Mouse (Mus musculus): ENCODE results near the gene Arsb.

Gene Arsb

GRCm38 (mm10) chr13:93840146-93840545 is 68.7 kb downstream of the Arsb start:
- DNase-seq (ENCODE audit: extremely low spot score, low read depth, low spot score) = no peak

- no peak for DNase-seq (ENCODE audit: extremely low spot score, low read depth, low spot score)
Observed at GRCm38 (mm10) chr13:93846831-93847518, 75.5 kb downstream of the Arsb start.

- no peak for DNase-seq (ENCODE audit: extremely low spot score, low read depth, low spot score)
Observed at GRCm38 (mm10) chr13:93847614-93848013, 76.2 kb downstream of the Arsb start.

DNA sequence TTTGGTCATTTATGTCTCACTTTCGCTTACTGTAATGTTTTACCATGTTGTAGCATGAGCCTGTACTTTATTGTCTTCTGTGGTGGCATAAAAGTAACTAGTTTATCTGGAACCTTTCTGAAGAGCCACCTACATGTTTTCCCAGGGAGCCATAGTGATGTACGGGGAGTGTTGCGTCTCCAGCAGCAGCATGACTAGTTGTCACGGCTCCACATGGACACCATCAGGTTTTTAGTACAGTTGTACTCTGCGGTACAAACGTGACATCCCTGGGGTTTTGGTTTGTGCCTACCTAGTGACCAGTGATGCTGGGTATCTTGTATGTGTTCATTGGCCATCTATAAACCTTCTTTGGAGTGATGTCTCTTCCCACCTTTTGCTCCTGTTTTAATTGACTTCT is 77.2 kb downstream of the Arsb start:
- no peak for DNase-seq (ENCODE audit: extremely low spot score, low read depth, low spot score)

- DNase-seq (ENCODE audit: extremely low spot score, low read depth, low spot score) = no peak
Observed at GRCm38 (mm10) chr13:93849751-93850355, 78.4 kb downstream of the Arsb start.

DNA sequence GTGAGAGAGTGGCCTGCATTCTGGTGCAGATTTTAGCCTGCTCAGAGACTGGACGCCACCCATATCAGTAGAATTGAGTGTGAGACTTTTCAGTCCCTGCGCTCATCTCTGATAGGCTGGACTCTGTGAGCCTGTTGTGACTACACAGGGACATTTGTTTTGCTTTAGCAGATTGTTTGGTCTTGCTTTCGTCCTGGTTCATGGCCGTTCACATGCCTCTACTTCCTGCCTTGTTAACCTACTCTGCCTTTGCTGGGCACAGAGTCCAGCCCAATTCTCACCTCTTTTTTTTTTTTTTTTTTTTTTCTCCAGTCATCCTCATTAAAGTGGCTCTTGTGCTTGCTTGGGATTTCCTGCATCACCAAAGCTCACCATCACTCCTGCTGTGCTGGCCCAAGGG is 79.2 kb downstream of the Arsb start:
- DNase-seq (ENCODE audit: extremely low spot score, low read depth, low spot score) = no peak

- no peak for DNase-seq (ENCODE audit: extremely low spot score, low read depth, low spot score)
Observed at GRCm38 (mm10) chr13:93852419-93853138, 81.1 kb downstream of the Arsb start.

DNA sequence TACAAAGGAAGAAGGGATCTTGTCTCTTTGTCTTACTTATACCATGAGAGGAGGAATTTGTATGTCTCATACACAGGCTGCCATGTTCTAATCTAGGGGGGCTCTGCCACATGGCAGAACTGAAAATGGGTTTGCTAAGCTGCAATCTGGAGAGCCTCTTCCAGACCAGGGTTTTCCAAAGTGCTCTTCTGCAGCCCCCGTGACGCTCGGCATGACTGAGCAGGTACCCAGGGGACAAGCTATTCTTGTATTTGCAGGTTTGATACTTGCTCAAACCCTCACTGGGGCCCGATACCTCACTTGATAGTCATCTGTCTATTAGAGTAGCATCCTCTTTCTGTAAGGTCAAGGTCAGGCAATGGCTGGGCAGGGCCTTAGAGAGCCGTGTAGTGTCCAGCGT is 82.3 kb downstream of the Arsb start:
- no peak for DNase-seq (ENCODE audit: extremely low spot score, low read depth, low spot score)

DNA sequence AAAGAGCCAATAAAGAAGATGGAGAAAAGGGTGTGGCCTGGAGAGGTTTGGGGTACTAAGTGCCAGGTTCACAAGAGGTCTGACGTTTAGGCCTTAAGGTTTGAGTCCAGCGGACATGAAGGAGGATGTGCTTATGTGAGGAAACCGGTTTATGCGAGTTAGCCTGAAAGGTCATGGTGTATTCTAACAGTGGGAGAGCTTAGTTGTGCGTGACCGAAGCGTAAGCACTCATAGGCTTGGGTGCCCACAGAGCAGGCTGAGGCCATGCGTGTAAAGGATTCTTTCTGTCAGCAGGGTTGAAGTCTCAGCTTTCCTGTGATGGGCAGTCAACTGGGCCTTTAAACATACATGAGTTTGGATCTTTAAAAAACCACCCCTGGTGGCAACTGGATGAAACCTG is 82.9 kb downstream of the Arsb start:
- no peak for DNase-seq (ENCODE audit: extremely low spot score, low read depth, low spot score)

DNA sequence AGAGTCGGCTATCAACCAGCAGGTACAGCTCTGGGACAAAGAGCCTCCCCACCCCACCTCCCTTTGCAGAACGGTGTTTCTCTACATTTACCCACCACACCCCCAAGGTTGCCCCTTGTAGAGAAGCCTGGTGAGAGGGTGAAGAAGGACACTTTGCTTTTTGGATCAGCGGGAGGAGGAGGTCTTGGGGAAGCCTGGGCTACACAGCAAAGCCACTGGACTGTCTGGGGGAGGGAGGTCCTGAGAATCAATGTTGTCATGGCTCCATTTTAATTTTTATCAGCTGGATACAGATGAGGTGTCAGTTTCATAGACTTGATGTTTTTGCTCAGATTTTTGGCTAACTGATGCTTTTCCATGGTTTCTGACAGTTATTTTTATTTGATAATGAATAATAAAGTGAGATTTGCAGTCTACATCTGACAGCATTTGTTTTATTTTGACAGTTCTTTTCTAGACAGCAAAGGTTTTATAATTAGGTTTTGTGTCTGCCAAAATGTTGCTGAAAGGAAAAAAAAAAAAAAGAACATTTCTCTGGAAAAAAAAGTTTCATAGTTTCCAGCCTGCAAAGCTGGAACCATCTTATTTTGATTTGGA is 83.6 kb downstream of the Arsb start:
- no peak for DNase-seq (ENCODE audit: extremely low spot score, low read depth, low spot score)

- DNase-seq (ENCODE audit: extremely low spot score, low read depth, low spot score) = no peak
Observed at GRCm38 (mm10) chr13:93855701-93856183, 84.3 kb downstream of the Arsb start.

GRCm38 (mm10) chr13:93861211-93861610 is 89.8 kb downstream of the Arsb start:
- DNase-seq (ENCODE audit: extremely low spot score, low read depth, low spot score) = no peak

DNA sequence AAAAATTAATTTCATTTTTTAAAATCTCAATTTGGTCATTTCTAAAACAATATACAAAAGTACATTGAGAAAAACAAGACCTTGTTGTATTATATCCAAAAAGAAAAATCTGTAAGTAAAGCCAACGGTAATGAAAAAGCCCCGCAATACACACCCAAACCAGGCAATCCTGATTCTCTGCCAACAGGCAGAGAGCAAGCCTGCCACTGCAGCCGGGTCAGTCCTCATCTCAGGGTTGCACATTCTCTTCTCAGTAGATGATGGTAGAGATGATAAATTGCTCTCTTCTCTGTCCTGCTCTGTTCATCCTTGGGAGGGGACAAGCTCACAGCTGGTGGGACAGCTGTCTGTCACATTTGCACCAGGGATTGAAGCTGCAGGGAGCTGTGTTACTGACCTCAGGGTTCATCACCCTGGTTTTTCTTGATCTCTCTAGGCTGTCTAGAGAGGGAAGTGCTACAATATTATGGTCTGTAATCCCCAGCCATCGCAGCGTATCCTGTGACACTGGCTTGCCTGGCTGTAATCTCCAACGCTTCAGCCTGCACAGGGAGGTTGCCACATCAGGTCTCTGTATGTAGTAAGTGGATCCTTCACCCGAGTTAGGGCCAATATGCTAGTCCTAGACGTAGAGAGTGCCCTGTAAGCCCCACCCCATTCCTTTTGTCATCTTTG is 92.8 kb downstream of the Arsb start:
- DNase-seq (ENCODE audit: extremely low spot score, low read depth, low spot score) = no peak

GRCm38 (mm10) chr13:93866638-93867037 is 95.2 kb downstream of the Arsb start:
- no peak for DNase-seq (ENCODE audit: extremely low spot score, low read depth, low spot score)

GRCm38 (mm10) chr13:93871681-93872080 is 100.3 kb downstream of the Arsb start:
- DNase-seq (ENCODE audit: extremely low spot score, low read depth, low spot score) = no peak

DNA sequence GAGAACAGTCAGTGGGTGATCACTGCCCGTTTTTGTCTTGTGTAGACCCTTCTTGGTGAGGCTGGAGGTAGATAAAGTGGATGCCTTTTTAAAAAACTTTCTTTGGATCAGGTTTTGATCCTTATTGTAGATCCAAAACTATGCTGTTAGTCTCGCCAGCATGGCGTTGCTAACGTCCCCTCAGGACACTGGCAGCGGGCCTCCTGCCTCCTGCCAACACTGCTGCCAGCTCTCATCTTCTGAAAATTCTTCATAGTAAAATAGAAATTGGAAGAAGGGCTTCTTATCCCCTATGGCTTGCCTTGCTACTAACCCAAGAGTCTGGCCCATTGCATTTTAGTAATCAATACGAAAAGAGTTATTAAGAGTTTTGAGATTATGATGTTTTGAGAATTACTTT is 101.2 kb downstream of the Arsb start:
- DNase-seq (ENCODE audit: extremely low spot score, low read depth, low spot score) = no peak

DNA sequence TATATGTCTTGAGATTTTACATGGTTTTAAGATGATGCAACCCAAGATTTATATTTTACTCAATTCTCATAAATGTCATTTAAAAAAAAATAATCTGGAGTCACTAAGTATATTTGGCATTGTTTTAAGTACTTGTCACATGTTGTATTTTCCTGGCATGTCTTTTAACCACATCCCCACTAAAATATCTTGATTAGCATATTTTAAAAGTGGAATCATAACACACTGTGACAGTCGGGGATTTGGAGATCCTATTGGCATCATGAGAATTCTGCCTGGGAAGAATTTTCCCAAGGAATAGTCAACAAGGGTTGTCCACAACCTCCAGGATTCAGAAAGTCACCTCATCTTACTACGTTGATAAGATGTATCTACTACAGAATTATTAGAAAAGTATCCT is 106.5 kb downstream of the Arsb start:
- no peak for DNase-seq (ENCODE audit: extremely low spot score, low read depth, low spot score)

- no peak for DNase-seq (ENCODE audit: extremely low spot score, low read depth, low spot score)
Observed at GRCm38 (mm10) chr13:93879426-93879825, 108.0 kb downstream of the Arsb start.

GRCm38 (mm10) chr13:93882132-93882531 is 110.7 kb downstream of the Arsb start:
- DNase-seq (ENCODE audit: extremely low spot score, low read depth, low spot score) = no peak

GRCm38 (mm10) chr13:93886999-93887398 is 115.6 kb downstream of the Arsb start:
- no peak for DNase-seq (ENCODE audit: extremely low spot score, low read depth, low spot score)

DNA sequence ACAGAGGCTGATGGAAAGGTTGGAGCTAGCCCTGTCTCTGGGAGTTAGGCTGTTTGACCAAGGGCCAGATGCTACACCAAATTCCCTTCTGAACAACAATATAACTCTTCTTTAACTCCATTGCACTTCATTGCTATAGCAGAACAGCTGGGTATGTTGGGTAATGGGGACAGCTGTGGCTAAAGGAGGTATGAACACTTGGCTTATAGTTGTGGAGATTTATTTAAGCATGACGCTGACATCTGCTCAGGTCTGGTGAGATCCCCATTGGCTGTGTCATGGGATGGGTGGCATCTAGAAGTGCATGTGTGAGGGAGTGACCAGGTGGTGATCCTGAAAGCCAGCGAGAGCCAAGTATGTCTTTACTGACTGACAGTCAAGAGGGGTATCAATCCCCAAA is 116.8 kb downstream of the Arsb start:
- no peak for DNase-seq (ENCODE audit: extremely low spot score, low read depth, low spot score)

All from hindlimb bud, embryonic 11.5 days (tissue).